Mouse (Mus musculus) embryonic fibroblast, embryonic 13.5 days (primary cell): ENCODE data around the gene S100a13.

Experiments used
- CTCF ChIP-seq: IDR thresholded peaks from 2 replicates; pipeline ENCODE4 v1.5.1; 2011; ENCODE audit warnings: mild to moderate bottlenecking, control low read depth, low read length, moderate library complexity, borderline replicate concordance; ENCODE audit not compliant: insufficient read depth
- POLR2A ChIP-seq: IDR thresholded peaks from 2 replicates; pipeline ENCODE4 v1.6.1; 2011; ENCODE audit warnings: low read depth, mild to moderate bottlenecking, control low read depth, low read length, moderate library complexity

DNA sequence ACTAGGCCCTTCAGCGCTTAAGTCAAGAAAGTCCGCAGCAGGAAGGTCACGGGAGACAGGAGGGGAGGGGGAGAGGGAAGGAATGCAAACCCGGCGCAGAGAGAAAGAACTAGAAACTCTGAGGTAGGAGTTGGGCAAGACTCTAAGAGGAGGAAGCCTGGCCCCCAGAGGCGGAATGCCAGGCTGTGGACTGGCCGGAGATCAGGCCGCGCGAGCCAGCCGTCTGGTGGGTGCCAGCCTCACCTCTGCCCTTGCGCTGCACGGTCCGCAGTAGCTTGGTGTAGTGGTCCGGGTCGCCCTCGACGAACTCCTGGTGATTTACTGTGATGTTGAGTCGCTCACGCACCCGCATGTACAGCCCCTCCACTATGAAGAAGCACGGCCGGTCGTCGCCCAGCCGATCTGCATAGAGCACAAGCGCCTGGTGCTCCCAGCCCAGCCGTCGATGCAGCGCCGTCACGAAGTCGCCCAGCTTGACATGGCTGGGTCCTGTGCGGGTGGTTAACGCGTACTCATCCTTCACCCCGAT, 49.6 kb upstream of the S100a13 start:
- no peak for TF ChIP-seq CTCF
- no peak for TF ChIP-seq POLR2A
